Mouse (Mus musculus) cortical plate, adult 2 months (tissue): ENCODE data around the gene Gli3. TPM values are rescaled to one million over a fixed set of nuclear protein-coding genes. Genes with fewer than 3 reads are reported as not detected.

Experiments used
- H3K27ac ChIP-seq: fragments of 200-500 bp; 2 replicates; pipeline ENCODE4 v1.5.1; 2012; ENCODE audit warnings: low read length, control low read depth, inconsistent platforms; ENCODE audit not compliant: insufficient read depth
- H3K4me1 ChIP-seq: fragments of 200-500 bp; 2 replicates; pipeline ENCODE4 v1.6.1; 2011; ENCODE audit warnings: low read length; ENCODE audit not compliant: control insufficient read depth, insufficient read depth
- H3K4me3 ChIP-seq: fragments of 200-500 bp; 2 replicates; pipeline ENCODE4 v1.5.1; 2011; ENCODE audit warnings: mild to moderate bottlenecking, low read length, control low read depth; ENCODE audit not compliant: insufficient read depth
- CTCF ChIP-seq: fragments of 200-500 bp; IDR thresholded peaks from 2 replicates; pipeline ENCODE4 v1.5.1; 2011; ENCODE audit warnings: mild to moderate bottlenecking, control low read depth, low read length; ENCODE audit not compliant: insufficient read depth; ENCODE audit errors: extremely low read depth
- POLR2A ChIP-seq: fragments of 200-500 bp; IDR thresholded peaks from 2 replicates; pipeline ENCODE4 v1.6.1; 2011; ENCODE audit warnings: mild to moderate bottlenecking, low read length, control low read depth; ENCODE audit not compliant: insufficient read depth; ENCODE audit errors: extremely low read depth
- polyA plus RNA-seq: library from polyadenylated mRNA; depleted of rRNA; stranded (reverse); fragments of >200 nt; gene quantifications from 2 replicates; pipeline ENCODE4 v1.2.3, GENCODE M21; 2012

Gli3 gene
- polyA plus RNA-seq, 1 experiment, result 3.9 TPM

DNA sequence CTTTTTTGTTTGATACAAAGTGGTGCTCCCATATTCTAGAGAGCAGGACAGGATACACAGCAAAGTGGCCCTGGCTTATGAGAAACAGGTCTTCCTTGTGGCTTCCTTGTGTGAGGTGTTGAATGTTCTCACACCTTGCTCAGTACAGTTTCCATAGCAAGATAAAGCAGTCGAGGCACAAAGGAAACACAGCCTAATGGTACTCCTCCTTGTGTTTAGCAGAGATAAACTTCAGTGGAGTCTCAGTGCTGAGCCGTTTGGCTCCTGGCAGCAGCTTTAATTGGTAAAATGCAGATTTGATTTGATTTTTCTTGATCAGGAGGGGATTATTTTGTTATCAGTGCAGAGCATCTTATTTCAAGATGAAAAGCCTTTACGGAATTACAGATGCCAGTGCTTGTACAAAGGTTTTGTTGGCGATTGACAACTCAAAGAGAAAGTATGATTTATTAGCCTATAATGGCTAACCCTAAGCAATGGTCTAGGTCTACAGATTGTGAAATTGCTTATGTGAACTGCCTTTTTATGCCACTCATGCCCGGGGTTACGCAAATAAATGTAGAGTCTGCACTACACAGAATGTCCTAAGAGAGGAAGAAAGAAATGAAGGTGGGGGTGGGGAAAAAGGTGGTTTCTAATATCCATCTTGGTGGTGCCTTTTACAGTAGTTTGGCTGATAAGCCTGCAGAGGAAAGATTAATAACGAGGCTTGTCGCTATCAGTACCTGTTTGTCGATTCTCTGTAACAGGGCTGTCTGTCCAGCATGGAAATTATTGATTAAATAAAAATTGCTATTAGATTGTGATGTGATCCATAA lies 207.3 kb downstream of the Gli3 start:
- no peaks in the 10 kb centered on the region for H3K4me1 ChIP-seq
- TF ChIP-seq CTCF, result no peak
- no peak overlapping the region for H3K27ac ChIP-seq
- no peak overlapping the region for H3K4me3 ChIP-seq

DNA sequence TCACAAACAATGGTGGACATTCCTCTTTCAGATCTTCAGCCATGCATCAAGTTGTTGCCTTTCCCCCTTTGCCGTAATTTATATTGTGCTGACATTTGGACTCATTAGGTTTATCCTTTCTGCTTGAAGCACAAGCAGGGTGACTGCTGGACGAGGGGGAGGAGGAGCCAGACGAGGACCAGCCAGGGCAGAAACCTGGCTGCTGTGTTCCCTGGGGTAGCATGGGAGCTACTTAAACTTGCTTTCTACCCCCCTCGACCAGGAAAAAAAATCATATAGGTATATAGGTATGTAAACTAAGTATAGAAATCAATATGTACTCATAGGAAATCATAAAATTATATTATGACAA lies 207.9 kb downstream of the Gli3 start:
- no peak for TF ChIP-seq POLR2A
- no peak for TF ChIP-seq CTCF
- Histone ChIP-seq H3K4me3 (no peak overlapping the region), H3K27ac (no peak overlapping the region), H3K4me1 (no peaks in the 10 kb centered on the region)

DNA sequence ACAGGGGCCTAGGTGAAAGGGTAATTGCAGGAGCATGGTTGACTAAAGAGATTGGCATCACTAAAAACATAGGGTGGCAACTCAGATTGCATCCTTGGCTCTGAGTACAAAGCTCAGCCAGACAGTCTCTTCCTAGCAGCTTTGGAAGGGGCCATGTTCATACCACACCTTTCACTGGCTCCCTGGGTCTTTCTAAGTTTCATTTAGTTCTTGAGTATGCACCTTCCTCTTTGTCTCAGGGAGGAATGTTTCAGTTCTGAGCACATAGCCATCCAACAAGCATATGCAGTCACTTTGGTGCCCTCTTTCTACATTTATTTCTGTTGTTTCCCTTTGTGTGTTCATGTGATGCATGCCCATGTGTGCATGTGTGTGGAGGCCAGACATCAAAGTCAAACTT lies 212.4 kb downstream of the Gli3 start:
- TF ChIP-seq POLR2A (no peak), CTCF (no peak)
- no peaks in the 10 kb centered on the region for H3K4me1 ChIP-seq
- H3K27ac ChIP-seq, result no peak overlapping the region
- no peak overlapping the region for H3K4me3 ChIP-seq

DNA sequence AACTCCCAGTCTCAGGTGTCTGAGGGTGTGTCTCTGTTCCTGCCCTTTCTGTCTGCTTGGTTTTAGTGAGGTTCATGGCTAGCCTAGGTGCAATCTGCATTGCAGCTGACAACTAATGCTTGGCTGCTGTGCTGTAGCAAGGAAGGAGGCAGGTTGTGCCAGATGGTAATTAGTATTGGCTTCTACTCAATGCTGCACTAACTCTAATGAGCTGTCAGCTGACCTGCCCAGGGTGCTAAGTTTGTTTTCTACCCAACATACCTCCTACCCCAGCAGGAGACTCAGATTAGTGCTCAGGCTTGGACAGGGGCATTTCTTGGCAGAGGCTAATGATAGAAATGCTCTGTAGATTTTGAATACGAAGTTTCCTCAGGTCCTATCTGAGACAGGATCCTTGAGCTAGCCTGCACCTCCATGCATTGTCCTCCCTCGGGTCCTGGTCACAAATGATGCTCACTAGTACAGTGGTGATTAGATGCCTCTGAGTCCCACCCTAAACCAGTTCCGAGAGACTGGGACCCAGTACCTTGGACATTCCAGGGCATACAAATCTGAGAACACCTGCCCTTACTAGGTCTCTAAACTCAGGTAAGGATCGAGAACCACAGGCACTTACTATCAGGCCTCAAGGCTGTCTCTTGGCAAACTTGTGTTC lies 214.2 kb downstream of the Gli3 start:
- Histone ChIP-seq H3K4me1 (no peaks in the 10 kb centered on the region), H3K4me3 (no peak overlapping the region), H3K27ac (no peak overlapping the region)
- TF ChIP-seq CTCF (no peak), POLR2A (no peak)

DNA sequence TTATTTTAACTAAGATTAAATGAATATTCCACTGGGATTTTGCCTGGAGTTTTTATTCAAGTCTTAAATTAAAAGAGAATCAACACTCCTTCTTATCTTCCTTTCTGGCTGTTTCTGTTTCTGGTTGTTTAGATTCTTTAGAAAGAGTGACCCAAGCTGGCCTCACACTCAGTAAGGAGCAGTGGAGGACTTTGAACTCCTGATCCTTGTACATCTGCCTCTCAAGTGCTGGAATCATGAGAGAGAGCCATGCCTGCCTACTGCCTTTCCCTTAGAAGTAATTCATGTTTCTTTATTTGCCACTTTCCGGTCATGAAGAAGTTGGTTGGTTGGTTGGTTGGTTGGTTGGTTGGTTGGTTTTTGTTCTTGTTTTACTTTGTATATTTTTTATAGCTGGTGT lies 218.5 kb downstream of the Gli3 start:
- TF ChIP-seq CTCF, result no peak
- TF ChIP-seq POLR2A, result no peak
- no peak overlapping the region for H3K4me3 ChIP-seq
- H3K27ac ChIP-seq, result no peak overlapping the region
- H3K4me1 ChIP-seq, result no peaks in the 10 kb centered on the region

DNA sequence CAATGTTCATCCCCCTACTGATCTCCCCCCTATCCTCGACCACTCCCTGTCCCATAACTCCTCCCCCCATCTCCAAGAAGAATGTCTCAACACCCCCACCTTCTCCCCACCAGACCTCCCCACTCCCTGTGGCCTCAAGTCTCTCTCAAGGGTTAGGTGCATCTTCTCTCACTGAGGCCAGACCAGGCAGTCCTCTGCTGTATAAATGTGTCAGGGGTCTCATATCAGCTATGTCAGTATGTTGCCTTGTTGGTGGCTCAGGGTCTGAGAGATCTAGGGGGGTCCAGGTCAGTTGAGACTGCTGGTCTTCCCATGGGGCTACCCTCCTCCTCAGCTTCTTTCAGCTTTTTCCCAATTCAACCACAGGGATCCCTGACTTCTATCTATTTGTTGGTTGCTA lies 220.0 kb downstream of the Gli3 start:
- Histone ChIP-seq H3K27ac (no peak overlapping the region), H3K4me1 (no peaks in the 10 kb centered on the region)
- TF ChIP-seq POLR2A (no peak), CTCF (no peak)

DNA sequence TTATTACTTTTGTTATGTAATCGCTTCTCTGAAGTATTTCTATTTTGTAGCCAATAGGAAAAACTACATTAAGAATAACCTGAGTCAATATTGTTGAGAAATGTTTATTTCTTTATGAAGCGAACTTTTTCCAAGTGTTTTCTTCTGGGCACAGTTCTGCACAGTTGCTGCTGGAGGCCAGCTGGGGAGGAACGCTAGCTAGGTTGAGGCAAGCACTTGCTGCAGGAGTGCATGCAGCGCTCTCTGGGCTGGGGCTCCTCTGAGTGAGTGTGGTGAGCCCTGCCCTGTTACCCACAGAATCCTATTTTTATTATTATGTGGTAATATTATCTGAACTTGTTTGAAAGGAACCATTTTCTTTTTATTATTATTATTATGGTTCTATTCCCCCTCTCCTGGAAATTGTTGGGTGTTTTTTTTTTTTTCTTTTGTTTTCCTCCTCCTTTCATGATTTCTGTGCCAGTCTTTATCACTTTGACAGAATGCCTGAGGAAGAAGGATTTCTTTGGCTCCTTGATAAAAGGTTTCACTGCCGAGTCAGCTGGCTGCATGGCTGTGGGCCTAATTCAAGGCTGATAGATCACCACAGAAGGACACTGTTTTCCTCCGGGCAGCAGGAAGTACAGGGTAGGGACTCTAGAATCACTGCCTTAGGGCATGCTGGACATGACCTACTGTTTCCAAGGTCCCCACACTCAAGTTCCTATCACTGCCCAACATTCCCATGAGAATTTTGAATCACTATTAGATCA lies 225.2 kb downstream of the Gli3 start:
- Histone ChIP-seq H3K4me3 (no peak overlapping the region), H3K27ac (no peak overlapping the region), H3K4me1 (no peaks in the 10 kb centered on the region; the same call in 1 of the 2 replicates)
- TF ChIP-seq POLR2A (no peak), CTCF (no peak)

More for the DNA sequence above, 220.0 kb downstream of the Gli3 start:
- no peak overlapping the region for H3K4me3 ChIP-seq

DNA sequence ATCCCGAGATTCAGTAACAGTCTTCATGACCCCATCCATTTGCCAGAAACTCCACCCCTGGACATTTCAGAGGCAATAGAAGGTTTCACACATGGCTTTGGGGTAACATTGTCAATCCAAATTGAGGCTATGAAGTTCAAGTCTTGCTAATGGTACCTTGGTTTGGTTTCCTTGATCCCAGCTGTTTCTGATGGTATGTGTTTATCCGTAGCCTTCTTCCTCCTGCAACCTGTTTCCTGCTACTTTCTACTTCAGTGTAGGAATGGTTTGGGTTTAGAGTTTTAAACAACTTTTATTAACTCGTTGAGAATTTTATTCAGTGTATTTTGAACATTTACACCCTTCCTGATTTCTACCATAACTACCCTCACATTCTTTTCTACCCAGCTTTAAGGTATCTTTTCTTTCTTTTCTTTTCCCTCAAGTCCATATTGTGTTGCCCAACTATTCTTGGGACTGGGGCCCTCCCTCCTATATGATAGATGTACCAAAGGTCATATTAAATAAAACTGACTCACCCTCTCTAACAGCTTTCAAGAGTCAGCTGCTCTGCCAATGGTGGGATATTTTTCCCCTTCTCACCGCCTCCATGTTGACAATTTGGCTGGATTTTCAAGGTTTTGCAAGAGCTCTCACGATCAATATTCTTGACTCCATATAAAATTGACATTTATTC lies 225.9 kb downstream of the Gli3 start:
- Histone ChIP-seq H3K27ac (no peak overlapping the region), H3K4me3 (no peak overlapping the region), H3K4me1 (no peaks in the 10 kb centered on the region; the same call in 1 of the 2 replicates)
- TF ChIP-seq POLR2A, result no peak
- TF ChIP-seq CTCF, result no peak

DNA sequence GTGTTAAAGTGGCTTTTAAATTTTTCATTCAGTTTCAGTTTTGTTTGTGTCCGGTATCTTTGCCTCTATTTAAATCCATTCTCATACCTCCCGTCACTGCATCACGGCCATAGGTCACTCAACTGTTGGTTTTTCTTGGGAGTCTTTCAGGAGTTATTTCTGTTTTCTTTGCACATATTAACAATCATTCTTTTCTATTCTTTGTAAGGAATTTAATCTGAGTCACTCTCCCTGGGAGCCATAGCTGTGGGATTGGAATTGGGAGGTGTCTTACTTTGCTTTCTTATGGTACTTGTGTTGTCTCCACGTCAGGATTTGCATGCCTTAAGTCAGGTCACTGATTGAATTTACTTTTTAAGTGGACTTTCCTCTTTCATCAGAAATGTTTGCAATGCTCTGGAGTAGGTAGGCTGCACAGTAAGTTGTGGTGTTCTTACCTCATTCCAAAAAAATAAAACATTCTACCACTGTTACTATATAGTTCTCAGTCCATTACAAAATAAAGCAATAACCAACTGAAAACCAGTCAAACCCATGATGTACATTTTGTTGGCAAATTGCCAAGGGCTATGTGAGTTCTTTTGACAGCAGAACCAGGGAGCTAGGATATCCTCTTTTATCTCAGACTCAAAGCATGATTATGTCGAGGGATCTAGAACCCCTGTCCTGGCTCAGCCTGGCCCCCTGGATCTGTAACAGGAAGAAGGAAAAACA lies 228.9 kb downstream of the Gli3 start:
- H3K4me1 ChIP-seq, result no peaks in the 10 kb centered on the region; the same call in 1 of the 2 replicates
- H3K4me3 ChIP-seq, result no peak overlapping the region
- no peak overlapping the region for H3K27ac ChIP-seq
- no peak for TF ChIP-seq POLR2A
- TF ChIP-seq CTCF, result no peak
